Mouse (Mus musculus) intestine, embryonic 16.5 days (tissue): ENCODE measurements around the gene Ppt1. TPM values are rescaled to one million over a fixed set of nuclear protein-coding genes. Genes with fewer than 3 reads are reported as not detected.

ENCODE experiments used
- ATAC-seq: fragments of 200-750 bp; cut with Nextera tagmentation; 2 replicates; pipeline ENCODE4 v1.8.0; 2017; ENCODE audit warnings: moderate TSS enrichment, moderate library complexity
- H3K27ac ChIP-seq: fragments of 300-500 bp; sonication (generic); 2 replicates; pipeline ENCODE4 v1.5.1; 2014; ENCODE audit warnings: mild to moderate bottlenecking, low read length
- H3K27me3 ChIP-seq: fragments of 300-500 bp; sonication (generic); replicated peaks from 2 replicates; pipeline ENCODE4 v1.6.1; 2014; ENCODE audit warnings: low read length, control low read depth, mixed read lengths; ENCODE audit not compliant: control insufficient read depth, insufficient read depth
- H3K36me3 ChIP-seq: fragments of 300-500 bp; sonication (generic); 2 replicates; pipeline ENCODE4 v1.6.1; 2014; ENCODE audit warnings: low read length, control low read depth; ENCODE audit not compliant: control insufficient read depth, insufficient read depth
- H3K4me1 ChIP-seq: fragments of 300-500 bp; sonication (generic); 2 replicates; pipeline ENCODE4 v1.6.1; 2014; ENCODE audit warnings: low read length, control low read depth, mixed read lengths; ENCODE audit not compliant: control insufficient read depth, insufficient read depth
- H3K4me2 ChIP-seq: fragments of 300-500 bp; sonication (generic); 2 replicates; pipeline ENCODE4 v1.6.1; 2014; ENCODE audit warnings: low read depth, low read length, control low read depth
- H3K4me3 ChIP-seq: fragments of 300-500 bp; sonication (generic); 2 replicates; pipeline ENCODE4 v1.5.1; 2014; ENCODE audit warnings: mild to moderate bottlenecking, low read length
- H3K9ac ChIP-seq: fragments of 300-500 bp; sonication (generic); 2 replicates; pipeline ENCODE4 v1.6.1; 2014; ENCODE audit warnings: low read depth, low read length
- H3K9me3 ChIP-seq: fragments of 300-500 bp; sonication (generic); 2 replicates; pipeline ENCODE4 v1.6.1; 2016; ENCODE audit warnings: low read length, control low read depth; ENCODE audit not compliant: control insufficient read depth
- WGBS: fragments of 180-500 bp; shearing (Covaris S2); extraction: QIAGEN DNeasy Blood & Tissue Kit; methylation state at CpG from one replicate; pipeline ENCODE4 v1.1.7; 2014; 5-methylcytosine and 5-hydroxymethylcytosine counted together
- polyA plus RNA-seq: library from polyadenylated mRNA; unstranded; fragments of >200 nt; fragmentation: Nextera tagmentation; extraction: Ambion mirVana; gene quantifications from 2 replicates; pipeline ENCODE4 v1.2.1, GENCODE M21; 2015

The Ppt1 gene
- polyA plus RNA-seq, 1 experiment from 2014 or later, result 79.3 TPM

GRCm38 (mm10) chr4:122890881-122891481 lies 54.9 kb downstream of the Ppt1 start:
- Histone ChIP-seq H3K9me3 (no peaks in the 10 kb centered on the region), H3K27me3 (no peaks in the 10 kb centered on the region), H3K27ac (no peak overlapping the region), H3K4me1 (0 out of 2 replicates have a peak, but pooled peaks cover 6% of the 10 kb centered on the region), H3K9ac (no peak overlapping the region), H3K4me2 (no peak overlapping the region), H3K36me3 (no peaks in the 10 kb centered on the region), H3K4me3 (no peak overlapping the region)
- ATAC-seq, result no peak
- WGBS, result 18% methylated on average over 3 of the region's 3 CpGs

DNA sequence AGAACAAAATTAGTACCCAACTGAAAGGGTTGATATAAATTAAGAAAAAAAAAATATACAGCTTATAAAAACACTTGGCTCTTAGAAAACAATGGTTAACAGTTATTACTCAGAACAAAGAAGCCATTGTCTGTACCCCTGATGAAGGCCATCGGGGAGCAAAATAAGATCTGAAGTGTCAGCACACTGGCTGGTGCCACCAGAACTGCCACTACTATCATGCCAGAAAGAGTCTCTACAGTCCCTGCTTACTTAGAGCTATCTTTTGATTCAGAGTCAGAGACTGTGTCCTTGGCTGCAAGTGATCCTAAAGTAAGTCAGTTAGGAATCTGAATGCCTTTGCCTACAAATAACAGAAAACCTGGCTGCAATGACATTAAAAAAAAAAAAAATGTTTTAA lies 55.6 kb downstream of the Ppt1 start:
- Histone ChIP-seq H3K27me3 (no peaks in the 10 kb centered on the region), H3K9me3 (no peaks in the 10 kb centered on the region), H3K4me2 (no peak overlapping the region), H3K4me3 (no peak overlapping the region), H3K4me1 (0 out of 2 replicates have a peak, but pooled peaks cover 6% of the 10 kb centered on the region), H3K9ac (no peak overlapping the region), H3K27ac (no peak overlapping the region), H3K36me3 (no peaks in the 10 kb centered on the region)
- 53% methylated on average over 1 of the region's 1 CpGs for WGBS
- no peak for ATAC-seq

- Histone ChIP-seq H3K9ac (no peak overlapping the region), H3K4me2 (no peak overlapping the region), H3K9me3 (no peaks in the 10 kb centered on the region), H3K36me3 (no peaks in the 10 kb centered on the region), H3K4me3 (no peak overlapping the region), H3K27me3 (no peaks in the 10 kb centered on the region), H3K4me1 (0 out of 2 replicates have a peak, but pooled peaks cover 6% of the 10 kb centered on the region), H3K27ac (no peak overlapping the region)
- ATAC-seq, result no peak
- WGBS, result 67% methylated on average over 5 of the region's 5 CpGs
Observed at GRCm38 (mm10) chr4:122892157-122892556, 56.1 kb downstream of the Ppt1 start.

DNA sequence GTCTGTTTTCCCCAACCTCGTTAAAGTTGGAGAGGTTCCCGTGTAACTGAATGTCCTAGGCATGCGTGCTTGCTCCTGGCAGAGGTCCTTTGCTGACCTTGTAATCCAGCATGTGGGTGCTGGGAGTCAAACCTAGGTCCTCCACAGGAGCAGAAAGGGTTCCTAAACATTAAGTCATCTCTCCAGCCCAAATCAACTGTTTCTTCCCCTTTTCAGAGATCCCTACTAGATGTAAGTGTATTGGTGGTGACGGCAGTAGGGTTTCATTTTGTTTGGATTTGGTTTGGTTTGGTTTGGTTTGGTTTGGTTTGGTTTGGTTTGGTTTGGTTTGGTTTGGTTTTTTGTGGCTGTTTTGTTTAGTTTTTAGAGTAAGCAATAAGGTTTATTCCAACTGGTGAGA lies 61.7 kb downstream of the Ppt1 start:
- H3K9ac ChIP-seq, result no peak overlapping the region
- H3K4me1 ChIP-seq, result no peaks in the 10 kb centered on the region
- no peak overlapping the region for H3K27ac ChIP-seq
- no peak overlapping the region for H3K4me3 ChIP-seq
- no peak for ATAC-seq
- no peaks in the 10 kb centered on the region for H3K9me3 ChIP-seq
- H3K4me2 ChIP-seq, result no peak overlapping the region
- 87% methylated on average over 4 of the region's 4 CpGs for WGBS
- H3K27me3 ChIP-seq, result no peaks in the 10 kb centered on the region; the same call in 1 of the 2 replicates
- no peaks in the 10 kb centered on the region for H3K36me3 ChIP-seq

DNA sequence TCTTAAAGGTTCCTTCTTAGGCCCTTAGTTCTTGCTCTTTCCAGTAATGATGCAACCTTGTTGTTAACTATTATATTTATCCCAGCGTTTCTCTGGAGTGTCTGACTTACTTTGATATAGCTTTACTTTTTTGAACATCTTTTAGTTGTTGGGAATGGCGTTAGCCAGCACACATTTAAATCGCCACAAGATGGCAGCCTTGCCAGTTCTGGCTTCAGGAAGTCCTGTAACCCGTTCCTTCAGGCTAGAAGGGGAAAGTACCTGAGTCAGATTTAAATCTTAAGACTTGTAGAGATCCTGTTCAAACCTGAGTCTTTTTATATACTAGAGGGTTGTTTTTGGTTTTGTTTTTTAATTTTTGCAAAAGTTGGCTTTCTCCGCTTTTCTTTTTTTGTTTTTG lies 62.3 kb downstream of the Ppt1 start:
- peak; percentile 46 for ATAC-seq
- Histone ChIP-seq H3K9ac (no peak overlapping the region), H3K4me2 (no peak overlapping the region), H3K9me3 (no peaks in the 10 kb centered on the region), H3K27me3 (no peaks in the 10 kb centered on the region; the same call in 1 of the 2 replicates), H3K36me3 (no peaks in the 10 kb centered on the region), H3K4me3 (no peak overlapping the region), H3K4me1 (no peaks in the 10 kb centered on the region), H3K27ac (no peak overlapping the region)
- 17% methylated on average over 5 of the region's 5 CpGs for WGBS

DNA sequence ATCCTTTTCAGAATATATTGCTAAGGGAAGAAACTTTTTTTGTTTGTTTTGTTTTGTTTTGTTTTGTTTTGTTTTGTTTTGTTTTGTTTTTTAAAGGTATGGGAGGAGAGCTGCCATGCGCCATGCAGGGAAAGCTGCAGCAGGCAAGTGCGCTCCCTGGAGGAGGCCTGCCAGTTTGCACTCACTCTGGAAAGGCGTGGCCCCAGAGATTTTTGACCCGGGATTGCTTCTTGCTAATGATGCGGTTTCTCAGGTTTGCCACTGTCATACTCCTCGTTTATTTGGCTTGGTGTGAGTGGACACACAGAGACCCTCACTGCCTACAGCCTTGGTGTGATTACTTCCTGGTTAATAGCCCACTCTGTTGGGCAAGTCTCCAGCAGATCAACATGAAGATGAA lies 66.1 kb downstream of the Ppt1 start:
- no peaks in the 10 kb centered on the region for H3K36me3 ChIP-seq
- 28% methylated on average over 6 of the region's 6 CpGs for WGBS
- H3K27ac ChIP-seq, result no peak overlapping the region
- no peaks in the 10 kb centered on the region for H3K4me1 ChIP-seq
- no peak for ATAC-seq
- no peak overlapping the region for H3K4me2 ChIP-seq
- H3K27me3 ChIP-seq, result no peaks in the 10 kb centered on the region; the same call in 1 of the 2 replicates
- H3K9me3 ChIP-seq, result no peaks in the 10 kb centered on the region
- no peak overlapping the region for H3K9ac ChIP-seq
- H3K4me3 ChIP-seq, result no peak overlapping the region

GRCm38 (mm10) chr4:122903709-122904108 lies 67.7 kb downstream of the Ppt1 start:
- Histone ChIP-seq H3K9ac (no peak overlapping the region), H3K36me3 (no peaks in the 10 kb centered on the region), H3K4me1 (no peaks in the 10 kb centered on the region), H3K27ac (no peak overlapping the region), H3K27me3 (no peaks in the 10 kb centered on the region; the same call in 1 of the 2 replicates), H3K9me3 (peaks cover 3% of the 10 kb centered on the region; the same call in 1 of the 2 replicates), H3K4me2 (no peak overlapping the region), H3K4me3 (no peak overlapping the region)
- 85% methylated on average over 3 of the region's 3 CpGs for WGBS
- ATAC-seq, result no peak

- no peak overlapping the region for H3K4me3 ChIP-seq
- no peaks in the 10 kb centered on the region; the same call in 1 of the 2 replicates for H3K27me3 ChIP-seq
- no peak for ATAC-seq
- 69% methylated on average over 10 of the region's 10 CpGs for WGBS
- no peak overlapping the region for H3K27ac ChIP-seq
- no peak overlapping the region for H3K4me2 ChIP-seq
- no peaks in the 10 kb centered on the region for H3K36me3 ChIP-seq
- H3K4me1 ChIP-seq, result no peaks in the 10 kb centered on the region
- peaks cover 3% of the 10 kb centered on the region; the same call in 1 of the 2 replicates for H3K9me3 ChIP-seq
- H3K9ac ChIP-seq, result no peak overlapping the region
Observed at GRCm38 (mm10) chr4:122905359-122905758, 69.3 kb downstream of the Ppt1 start.
